Mouse (Mus musculus) spleen, adult 18-20 months (tissue): ENCODE results near the gene Gpr55.
A peak's percentile ranks its signal among the peaks of the same experiment; 100 is the strongest.
"Not testable (repeated sequence)": the region's sequence is repeated elsewhere in the genome, so short reads cannot be mapped to it uniquely, and the experiment has no call there.

ENCODE experiments used
- DNase-seq, 2 experiments: peaks; one replicate each; pipeline ENCODE4 v3.0.0; 2022; ENCODE audit warnings: mixed read lengths in 2 of 2

Gpr55 gene

DNA sequence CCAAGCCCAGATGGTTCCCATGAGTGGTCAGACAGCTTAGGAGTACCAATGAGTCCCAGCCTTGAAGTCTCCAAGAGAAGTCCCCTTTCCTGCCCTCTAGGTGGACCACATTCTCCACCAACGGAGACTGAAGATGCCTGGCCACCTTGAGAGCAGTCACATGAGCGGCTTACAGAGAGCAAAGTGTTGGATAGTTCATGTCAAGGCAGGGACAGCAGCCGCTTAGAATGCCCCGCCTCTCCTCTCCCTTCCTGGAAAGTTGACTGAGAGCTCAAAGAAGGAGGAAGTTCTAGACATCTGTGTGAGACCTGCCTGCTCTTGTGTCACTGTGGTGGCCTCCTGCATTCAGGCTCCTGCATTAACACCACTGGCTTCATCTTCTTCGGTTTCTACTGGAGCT is at the start of gene Gpr55:
TSS of gene Gpr55 (minus strand) at position 135 of the 400 bp plus-strand sequence.
- DNase-seq: peak; percentile 33

DNA sequence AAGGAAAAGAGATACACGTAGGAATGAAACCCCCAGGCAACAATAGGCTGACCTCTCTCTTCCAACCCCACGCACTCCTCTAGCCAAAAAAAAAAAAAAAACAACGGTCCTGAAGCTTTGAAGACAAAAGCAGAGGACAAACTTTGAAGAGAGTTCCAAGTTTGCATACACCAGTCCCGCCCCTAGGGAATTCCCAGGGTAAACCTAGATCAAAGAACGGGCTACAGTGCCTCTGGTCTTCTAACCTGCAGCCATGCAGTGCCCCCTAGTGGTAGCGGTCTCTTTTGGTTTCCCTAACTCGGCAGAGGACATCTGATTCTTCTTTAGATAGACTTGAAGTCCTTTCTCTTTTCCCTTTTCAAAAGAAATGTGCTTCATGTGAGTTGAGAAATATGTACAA is 47.0 kb upstream of the Gpr55 start:
- DNase-seq: peak; percentile 64 to 88

GRCm38 (mm10) chr1:86006040-86006439 is 45.2 kb upstream of the Gpr55 start:
- no peak for DNase-seq

DNA sequence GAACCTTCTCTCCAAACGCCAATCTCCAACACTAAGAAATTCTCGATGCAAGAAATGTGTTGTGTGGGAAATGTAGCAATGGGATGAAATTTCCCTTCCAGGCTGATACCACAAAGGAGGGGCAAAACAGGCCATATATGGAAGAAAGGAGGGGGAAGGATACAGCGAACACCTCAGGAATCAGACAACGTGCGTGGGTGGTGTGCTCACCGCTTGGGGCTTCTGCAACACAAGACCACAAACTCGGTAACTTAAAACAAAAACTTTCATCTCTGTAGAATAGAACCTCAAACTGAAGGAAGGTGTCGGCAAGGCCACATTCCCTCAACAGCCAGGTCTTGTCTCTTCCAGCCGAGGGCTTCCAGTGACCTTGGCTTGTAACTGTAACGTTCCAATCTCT is 44.7 kb upstream of the Gpr55 start:
- no peak for DNase-seq

DNA sequence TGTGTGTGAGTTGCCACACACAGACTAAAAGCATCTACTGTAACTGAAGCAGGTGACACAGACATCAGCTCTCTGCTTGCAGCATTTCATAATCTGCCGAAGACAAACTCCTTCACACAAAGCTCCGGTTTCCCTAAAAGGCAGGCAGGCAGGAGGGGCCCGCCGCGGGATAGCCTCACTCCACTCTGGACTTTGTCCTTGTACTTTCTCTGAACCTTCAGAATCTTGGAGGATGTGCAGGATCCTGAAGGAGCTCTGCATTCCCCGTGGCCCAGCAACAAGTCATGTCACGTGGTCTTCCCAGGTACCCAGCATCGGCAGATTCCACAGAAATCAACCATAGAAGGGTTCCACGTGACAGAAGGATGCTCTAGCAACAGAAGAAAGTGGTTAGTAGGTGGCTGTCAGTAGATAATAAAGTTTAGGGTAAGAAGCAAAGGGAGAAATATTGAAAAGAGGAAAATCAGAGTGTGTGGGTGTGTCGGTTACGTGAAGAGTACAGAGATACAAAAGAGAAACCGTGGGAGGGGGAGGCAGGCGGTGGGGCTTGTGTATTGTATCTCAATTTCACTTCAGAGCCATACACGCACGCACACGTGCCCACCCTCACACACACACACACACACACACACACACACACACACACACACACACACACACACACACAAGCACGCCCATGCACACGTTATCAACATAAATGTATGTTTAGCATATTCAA is 39.2 kb upstream of the Gpr55 start:
- DNase-seq: no peak

DNA sequence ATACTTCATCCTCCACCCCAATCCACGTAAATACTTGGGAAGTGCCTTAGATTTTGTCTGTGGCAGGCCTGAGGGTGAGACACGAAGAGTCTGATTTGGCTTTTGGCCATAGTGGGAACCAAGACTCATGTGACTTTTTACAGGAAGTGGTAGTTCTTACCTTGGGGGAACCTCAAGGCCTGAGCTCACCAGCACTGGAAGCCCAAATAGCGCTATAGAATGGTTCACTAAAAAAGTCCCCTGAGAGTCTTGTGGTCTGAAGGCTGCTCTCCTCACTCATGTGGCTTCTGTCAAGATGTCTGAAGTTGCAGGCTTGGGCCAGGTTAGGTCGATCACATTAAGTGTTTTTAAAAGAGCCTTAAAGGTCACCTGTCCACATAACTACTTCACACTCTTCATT is 37.2 kb upstream of the Gpr55 start:
- peak in 1 of 2 experiments; percentile 30 for DNase-seq

GRCm38 (mm10) chr1:85997221-85997620 is 36.4 kb upstream of the Gpr55 start:
- DNase-seq: no peak

- no peak for DNase-seq
Observed at GRCm38 (mm10) chr1:85993541-85993940, 32.7 kb upstream of the Gpr55 start.

GRCm38 (mm10) chr1:85992175-85992574 is 31.4 kb upstream of the Gpr55 start:
- no peak for DNase-seq

DNA sequence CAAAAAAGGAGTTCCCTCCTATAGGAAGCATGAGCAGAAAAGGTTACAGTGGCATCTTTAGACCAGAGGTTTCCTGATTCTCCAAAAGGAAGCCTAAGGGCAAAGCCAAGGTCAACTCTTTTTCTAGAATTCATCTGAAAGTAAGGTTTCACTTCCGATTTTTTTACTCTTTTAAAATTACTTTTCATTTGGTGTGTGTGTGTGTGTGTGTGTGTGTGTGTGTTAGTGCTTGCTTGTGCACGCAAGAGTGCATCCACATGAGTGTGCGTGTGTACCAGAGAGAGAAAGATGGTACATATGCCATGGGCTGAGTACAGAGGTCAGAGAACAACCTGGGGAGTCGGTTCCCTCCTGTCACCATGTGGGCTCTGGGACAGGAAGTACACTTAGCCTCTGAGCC is 28.1 kb upstream of the Gpr55 start:
- not testable (repeated sequence) for DNase-seq

GRCm38 (mm10) chr1:85988351-85988750 is 27.5 kb upstream of the Gpr55 start:
- DNase-seq: no peak

- DNase-seq: no peak
Observed at GRCm38 (mm10) chr1:85985784-85986183, 25.0 kb upstream of the Gpr55 start.

- peak in 1 of 2 experiments; percentile 26 for DNase-seq
Observed at GRCm38 (mm10) chr1:85981738-85982357, 21.0 kb upstream of the Gpr55 start.

- no peak for DNase-seq
Observed at GRCm38 (mm10) chr1:85977709-85978108, 16.9 kb upstream of the Gpr55 start.

DNA sequence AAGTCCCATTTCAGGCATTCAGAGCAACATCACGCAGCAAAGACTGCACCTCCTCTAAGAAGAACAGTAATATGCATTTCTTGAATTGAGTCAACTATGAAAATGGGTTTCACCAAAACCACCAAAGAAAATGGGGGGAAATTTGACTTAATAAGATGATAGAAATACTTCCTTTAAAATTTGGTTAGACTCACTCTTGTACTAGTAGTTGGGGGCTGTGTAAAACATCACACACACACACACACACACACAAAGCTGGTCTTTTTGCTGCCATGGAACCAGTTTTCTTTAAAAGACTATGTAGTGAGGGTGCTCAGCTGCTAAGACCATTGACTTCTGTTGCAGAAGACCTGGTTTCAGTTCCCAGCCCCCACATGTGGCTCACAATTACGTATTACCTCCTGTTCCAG is 12.7 kb upstream of the Gpr55 start:
- DNase-seq: no peak

DNA sequence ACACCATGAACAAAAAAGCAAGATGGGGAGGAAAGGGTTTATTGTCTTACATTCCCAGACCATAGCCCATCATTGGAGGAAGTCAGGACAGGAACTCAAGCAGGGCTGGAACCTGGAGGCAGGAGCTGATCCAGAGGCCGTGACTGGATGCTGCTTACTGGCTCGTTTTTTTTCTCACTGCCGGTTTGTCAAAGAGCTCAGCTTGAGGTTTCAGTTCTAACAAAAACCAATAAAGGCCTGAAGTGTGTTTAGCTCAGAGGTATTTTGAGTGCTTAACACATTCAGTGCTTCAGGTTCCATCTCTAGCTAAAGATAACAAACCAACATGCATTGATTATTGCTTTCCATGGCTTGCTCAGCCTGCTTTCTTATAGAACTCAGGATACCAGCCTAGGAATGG is 11.5 kb upstream of the Gpr55 start:
- no peak for DNase-seq

DNA sequence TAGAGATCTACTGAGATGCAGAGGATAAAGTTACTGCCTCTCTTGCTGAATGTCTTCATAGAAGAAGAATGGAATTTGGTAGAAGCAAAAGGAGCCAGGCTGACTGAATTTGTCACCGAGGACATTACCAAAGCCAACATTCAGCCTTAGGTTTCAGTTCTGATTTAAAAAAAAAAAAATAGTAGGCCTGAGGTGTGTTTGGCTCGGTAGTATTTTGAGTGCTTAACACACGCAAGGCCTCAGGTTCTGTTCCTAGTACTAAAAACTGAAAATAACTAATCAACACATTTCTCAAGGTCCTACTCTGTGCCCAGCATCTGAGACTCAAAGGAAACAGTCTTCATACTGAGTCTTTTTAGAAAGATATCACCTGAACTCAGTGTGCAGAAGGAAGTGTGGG is 10.3 kb upstream of the Gpr55 start:
- no peak for DNase-seq

GRCm38 (mm10) chr1:85969519-85969918 is 8.7 kb upstream of the Gpr55 start:
- DNase-seq: no peak

DNA sequence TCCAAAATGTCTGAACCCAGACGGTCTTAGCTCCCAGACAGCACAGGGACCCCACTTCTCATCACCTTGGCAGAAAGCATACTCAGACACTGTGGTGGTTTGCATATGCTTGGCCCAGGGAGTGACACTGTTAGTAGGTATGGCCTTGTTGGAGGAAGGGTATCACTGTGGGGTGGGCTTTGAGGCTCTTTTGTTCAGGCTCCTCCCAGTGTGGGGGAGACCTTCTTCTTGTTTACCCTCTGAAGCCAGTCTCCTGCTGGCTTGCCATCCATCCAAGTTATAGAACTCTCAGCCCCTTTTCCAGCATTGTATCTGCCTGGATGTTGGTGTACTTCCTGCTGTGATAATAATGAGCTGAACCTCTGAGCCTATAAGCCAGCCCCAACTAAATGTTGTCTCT is 8.3 kb upstream of the Gpr55 start:
- DNase-seq: no peak

DNA sequence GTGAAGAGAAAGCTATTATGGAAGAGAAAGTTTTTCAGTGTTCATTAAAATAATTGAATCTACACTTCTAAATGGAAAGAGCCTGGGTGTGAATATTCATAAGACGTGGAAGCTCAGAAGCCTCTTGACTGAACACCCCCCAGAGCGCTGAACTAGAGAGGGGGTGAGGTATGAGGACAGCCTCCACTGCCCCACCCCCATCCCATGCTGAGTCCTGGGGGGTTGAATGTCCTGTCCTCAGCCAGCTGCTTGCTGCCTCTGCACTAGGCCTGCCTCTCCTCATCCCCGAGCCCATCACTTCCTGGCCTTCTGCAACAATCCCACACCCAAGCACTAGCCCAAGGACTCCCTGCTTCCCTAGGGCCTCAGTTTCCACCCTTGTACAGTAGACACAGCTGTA is 5.0 kb upstream of the Gpr55 start:
- no peak for DNase-seq

DNA sequence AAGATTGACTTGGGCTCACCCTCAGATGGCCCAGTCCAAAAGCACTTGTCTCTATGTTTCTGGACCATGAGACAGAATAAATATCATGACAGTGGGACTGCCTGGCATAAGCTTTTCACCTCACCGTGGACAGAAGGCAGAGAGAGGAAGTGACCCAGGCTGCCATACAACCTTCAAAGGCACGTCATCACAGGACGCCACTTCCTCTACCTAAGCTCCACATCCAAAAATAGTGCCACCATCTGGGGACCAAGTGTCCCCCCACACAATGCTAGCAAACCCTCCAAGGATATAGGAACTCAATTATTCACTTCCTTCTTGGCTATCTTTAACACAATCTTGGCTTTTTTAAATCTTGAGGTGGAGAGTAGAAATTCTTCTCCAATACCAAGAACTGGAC is 1.3 kb upstream of the Gpr55 start:
- no peak for DNase-seq

DNA sequence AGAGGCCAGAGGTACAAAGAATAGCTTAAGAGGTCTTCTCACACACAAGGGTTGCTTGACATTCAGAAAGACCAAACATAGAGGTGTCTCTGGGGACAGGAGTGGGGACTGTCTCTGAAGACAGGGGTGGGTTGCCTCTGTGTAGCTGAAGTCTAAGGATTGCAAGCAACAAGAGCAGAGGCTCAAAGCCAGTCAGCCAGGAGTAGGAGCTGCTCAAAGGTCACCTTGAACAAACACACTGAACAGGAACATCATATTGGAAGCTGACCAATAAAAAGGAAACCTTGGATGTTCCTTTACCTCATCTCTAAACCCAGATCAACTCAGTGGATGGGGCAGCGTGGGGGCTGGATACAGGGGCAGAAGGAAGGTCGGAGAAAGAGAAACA is 924 bp downstream of the Gpr55 start:
- no peak for DNase-seq

DNA sequence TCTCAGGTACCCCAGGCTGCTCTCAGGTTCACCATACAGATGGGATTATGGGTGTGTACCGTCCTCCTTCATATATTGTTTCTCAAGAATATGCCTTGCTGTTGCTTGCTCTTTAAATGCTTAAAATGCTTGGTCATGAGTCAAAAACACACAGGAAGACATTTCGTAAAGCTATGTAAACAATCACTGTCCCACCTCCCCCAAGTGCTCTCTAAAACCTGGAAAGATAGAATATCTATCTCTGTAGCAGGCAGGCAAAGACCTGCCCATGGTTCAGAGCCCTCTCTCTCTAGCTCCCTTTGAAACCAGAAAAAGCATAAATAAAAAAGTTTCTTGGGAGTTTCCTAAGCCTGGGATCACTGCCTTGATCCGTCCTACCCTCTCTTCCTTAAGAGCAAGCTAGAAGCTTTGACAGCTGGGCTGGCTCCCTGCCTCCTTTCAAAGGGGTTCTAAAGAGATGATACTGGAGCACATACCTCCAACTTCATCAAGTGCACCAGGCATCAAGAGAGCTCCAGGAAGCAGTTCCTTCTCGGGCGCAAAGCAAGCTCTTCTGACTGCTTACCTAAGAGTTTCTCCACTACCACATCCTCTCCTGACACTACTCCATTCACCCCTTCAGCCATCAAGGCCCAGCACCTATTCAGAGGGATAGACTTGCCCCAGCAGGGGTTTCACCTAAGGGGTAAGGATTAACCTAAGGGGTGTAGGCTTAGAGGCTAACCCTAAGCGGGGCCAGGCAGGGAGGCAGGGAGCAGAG is 1.5 kb downstream of the Gpr55 start:
- no peak for DNase-seq
